Mouse (Mus musculus): ENCODE measurements around the gene St6galnac1. TPM values are rescaled to one million over a fixed set of nuclear protein-coding genes. Genes with fewer than 3 reads are reported as not detected.

Gene St6galnac1
- total RNA-seq, 1 experiment = not detected

- no peak overlapping the region for H3K4me3 ChIP-seq (ENCODE audit: insufficient read depth in 1 of 2, low read depth in 1 of 2, low read length in 2 of 2, poor library complexity in 1 of 2, severe bottlenecking in 1 of 2)
- in situ Hi-C loops (cut with MboI; ENCODE audit: low sequenced_read_pairs in 2 of 2, unreplicated experiment in 2 of 2) = loop anchor here (10.0 to 25.0 kb wide), 2 partner anchors 172 to 179 kb away; partner anchors contain the start of gene Rhbdf2 (in 1 of the 2)
- H3K9ac ChIP-seq (ENCODE audit: insufficient read depth, low read depth, low read length, poor library complexity, severe bottlenecking) = no peak overlapping the region
- no peak for DNase-seq (ENCODE audit: low read depth, low spot score)
- H3K4me1 ChIP-seq (ENCODE audit: control insufficient read depth in 2 of 2, insufficient read depth in 2 of 2, low read length in 2 of 2, poor library complexity in 1 of 2) = peaks cover 0 to 18% of the 10 kb centered on the region in 2 experiments; a peak in 2 of 4 replicates
- H3K36me3 ChIP-seq (ENCODE audit: control insufficient read depth, insufficient read depth, low read length, poor library complexity, severe bottlenecking) = no peaks in the 10 kb centered on the region
- no peaks in the 10 kb centered on the region for H3K9me3 ChIP-seq (ENCODE audit: control insufficient read depth, insufficient read depth, low read depth, low read length)
- TF ChIP-seq ZNF384 (IDR thresholded peaks at IDR 0.05; ENCODE audit: low read depth, low read length) (no peak), CHD2 (IDR thresholded peaks at IDR 0.05; ENCODE audit: low read depth, low read length) (no peak), HCFC1 (IDR thresholded peaks at IDR 0.05; ENCODE audit: borderline replicate concordance, insufficient read depth, low read length) (no peak), ZC3H11A (IDR thresholded peaks at IDR 0.05; ENCODE audit: borderline replicate concordance, low read depth, low read length) (no peak), MAFK (IDR thresholded peaks at IDR 0.05; ENCODE audit: insufficient read depth, low read depth, low read length) (no peak)
- H3K27ac ChIP-seq (ENCODE audit: insufficient read depth, low read depth, low read length, poor library complexity, severe bottlenecking) = no peak overlapping the region
Measured at GRCm38 (mm10) chr11:116816769-116817168, 41.5 kb upstream of the St6galnac1 start.

GRCm38 (mm10) chr11:116814884-116815415 lies 39.6 kb upstream of the St6galnac1 start:
- Histone ChIP-seq H3K9ac (ENCODE audit: insufficient read depth, low read depth, low read length, poor library complexity, severe bottlenecking) (no peak overlapping the region), H3K27ac (ENCODE audit: insufficient read depth, low read depth, low read length, poor library complexity, severe bottlenecking) (no peak overlapping the region), H3K9me3 (ENCODE audit: control insufficient read depth, insufficient read depth, low read depth, low read length) (no peaks in the 10 kb centered on the region), H3K4me3 (ENCODE audit: insufficient read depth in 1 of 2, low read depth in 1 of 2, low read length in 2 of 2, poor library complexity in 1 of 2, severe bottlenecking in 1 of 2) (peak overlapping the region; percentile 2 to 10; a peak in 2 of 4 replicates), H3K4me1 (ENCODE audit: control insufficient read depth in 2 of 2, insufficient read depth in 2 of 2, low read length in 2 of 2, poor library complexity in 1 of 2) (peaks cover 0 to 24% of the 10 kb centered on the region in 2 experiments; a peak in 2 of 4 replicates), H3K36me3 (ENCODE audit: control insufficient read depth, insufficient read depth, low read length, poor library complexity, severe bottlenecking) (no peaks in the 10 kb centered on the region)
- TF ChIP-seq ZNF384 (IDR thresholded peaks at IDR 0.05; ENCODE audit: low read depth, low read length) (no peak), HCFC1 (IDR thresholded peaks at IDR 0.05; ENCODE audit: borderline replicate concordance, insufficient read depth, low read length) (no peak), MAFK (IDR thresholded peaks at IDR 0.05; ENCODE audit: insufficient read depth, low read depth, low read length) (no peak), CHD2 (IDR thresholded peaks at IDR 0.05; ENCODE audit: low read depth, low read length) (no peak), ZC3H11A (IDR thresholded peaks at IDR 0.05; ENCODE audit: borderline replicate concordance, low read depth, low read length) (no peak)
- in situ Hi-C loops (cut with MboI; ENCODE audit: low sequenced_read_pairs in 2 of 2, unreplicated experiment in 2 of 2) = loop anchor here (10.0 to 25.0 kb wide), 2 partner anchors 170 to 178 kb away; partner anchors contain the start of gene Rhbdf2 (in 1 of the 2)
- DNase-seq (ENCODE audit: low read depth, low spot score) = no peak

GRCm38 (mm10) chr11:116814076-116814883 lies 39.0 kb upstream of the St6galnac1 start:
- H3K9me3 ChIP-seq (ENCODE audit: control insufficient read depth, insufficient read depth, low read depth, low read length) = no peaks in the 10 kb centered on the region
- no peak overlapping the region for H3K27ac ChIP-seq (ENCODE audit: insufficient read depth, low read depth, low read length, poor library complexity, severe bottlenecking)
- H3K36me3 ChIP-seq (ENCODE audit: control insufficient read depth, insufficient read depth, low read length, poor library complexity, severe bottlenecking) = no peaks in the 10 kb centered on the region
- in situ Hi-C loops (cut with MboI; ENCODE audit: low sequenced_read_pairs in 2 of 2, unreplicated experiment in 2 of 2) = loop anchor here (10.0 to 25.0 kb wide), 2 partner anchors 169 to 177 kb away; partner anchors contain the start of gene Rhbdf2 (in 1 of the 2)
- no peak for TF ChIP-seq ZC3H11A (IDR thresholded peaks at IDR 0.05; ENCODE audit: borderline replicate concordance, low read depth, low read length)
- no peak overlapping the region for H3K9ac ChIP-seq (ENCODE audit: insufficient read depth, low read depth, low read length, poor library complexity, severe bottlenecking)
- H3K4me3 ChIP-seq (ENCODE audit: insufficient read depth in 1 of 2, low read depth in 1 of 2, low read length in 2 of 2, poor library complexity in 1 of 2, severe bottlenecking in 1 of 2) = peak overlapping the region; percentile 2 to 10; a peak in 2 of 4 replicates
- DNase-seq (ENCODE audit: low read depth, low spot score) = no peak
- H3K4me1 ChIP-seq (ENCODE audit: control insufficient read depth in 2 of 2, insufficient read depth in 2 of 2, low read length in 2 of 2, poor library complexity in 1 of 2) = peaks cover 0 to 26% of the 10 kb centered on the region in 2 experiments; a peak in 2 of 4 replicates

GRCm38 (mm10) chr11:116813610-116814009 lies 38.3 kb upstream of the St6galnac1 start:
- Histone ChIP-seq H3K9me3 (ENCODE audit: control insufficient read depth, insufficient read depth, low read depth, low read length) (no peaks in the 10 kb centered on the region), H3K4me3 (ENCODE audit: insufficient read depth in 1 of 2, low read depth in 1 of 2, low read length in 2 of 2, poor library complexity in 1 of 2, severe bottlenecking in 1 of 2) (peak overlapping the region in 1 of 2 experiments; percentile 24; a peak in 1 of 4 replicates), H3K4me1 (ENCODE audit: control insufficient read depth in 2 of 2, insufficient read depth in 2 of 2, low read length in 2 of 2, poor library complexity in 1 of 2) (peaks cover 0 to 26% of the 10 kb centered on the region in 2 experiments; a peak in 2 of 4 replicates), H3K9ac (ENCODE audit: insufficient read depth, low read depth, low read length, poor library complexity, severe bottlenecking) (no peak overlapping the region), H3K27ac (ENCODE audit: insufficient read depth, low read depth, low read length, poor library complexity, severe bottlenecking) (no peak overlapping the region), H3K36me3 (ENCODE audit: control insufficient read depth, insufficient read depth, low read length, poor library complexity, severe bottlenecking) (no peaks in the 10 kb centered on the region)
- TF ChIP-seq ZNF384 (IDR thresholded peaks at IDR 0.05; ENCODE audit: low read depth, low read length) = no peak
- no peak for TF ChIP-seq MAFK (IDR thresholded peaks at IDR 0.05; ENCODE audit: insufficient read depth, low read depth, low read length)
- no peak for TF ChIP-seq ZC3H11A (IDR thresholded peaks at IDR 0.05; ENCODE audit: borderline replicate concordance, low read depth, low read length)
- TF ChIP-seq HCFC1 (IDR thresholded peaks at IDR 0.05; ENCODE audit: borderline replicate concordance, insufficient read depth, low read length) = no peak
- no peak for TF ChIP-seq CHD2 (IDR thresholded peaks at IDR 0.05; ENCODE audit: low read depth, low read length)
- DNase-seq (ENCODE audit: low read depth, low spot score) = no peak
- in situ Hi-C loops (cut with MboI; ENCODE audit: low sequenced_read_pairs in 2 of 2, unreplicated experiment in 2 of 2) = loop anchor here (10.0 to 25.0 kb wide), 2 partner anchors 169 to 176 kb away; partner anchors contain the start of gene Rhbdf2 (in 1 of the 2)
